Mouse (Mus musculus): Measurements from ENCODE around the gene Ces1e. TPM values are rescaled to one million over a fixed set of nuclear protein-coding genes. Genes with fewer than 3 reads are reported as not detected.

Gene Ces1e
- polyA plus RNA-seq, 1 experiment, result not detected

DNA sequence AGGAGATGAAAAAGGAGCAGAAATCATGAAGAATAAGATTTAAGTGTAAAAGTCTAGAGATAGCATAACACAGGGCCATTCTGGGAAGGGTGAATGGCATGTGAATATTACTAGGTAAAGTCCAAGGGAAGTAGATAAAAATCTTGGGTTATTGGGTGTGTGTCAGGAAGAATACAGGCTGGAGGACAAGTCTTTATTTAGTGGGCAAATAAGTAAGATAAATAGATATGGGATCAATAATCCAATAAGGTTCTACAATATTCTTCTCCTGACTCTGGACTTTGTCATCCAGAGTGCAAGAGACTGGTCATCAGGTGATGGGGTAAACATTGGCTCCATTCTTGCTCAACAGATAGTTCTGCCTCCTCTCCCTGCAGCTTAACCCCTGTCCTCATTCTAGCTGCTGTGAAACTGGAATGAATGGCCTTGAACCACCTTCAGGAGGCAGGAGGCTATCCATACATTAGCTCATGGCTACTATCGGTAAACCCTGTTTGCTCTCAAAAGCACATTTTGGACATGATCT lies 23.0 kb upstream of the Ces1e start:
- no peak overlapping the region for H3K27ac ChIP-seq (ENCODE audit: insufficient read depth, low read length)
- H3K36me3 ChIP-seq (ENCODE audit: control insufficient read depth, insufficient read depth, low read length, poor library complexity, severe bottlenecking), result no peaks in the 10 kb centered on the region
- no peaks in the 10 kb centered on the region for H3K27me3 ChIP-seq (ENCODE audit: control insufficient read depth, insufficient read depth, low read length, poor library complexity, severe bottlenecking)
- TF ChIP-seq CTCF (IDR thresholded peaks at IDR 0.05; ENCODE audit: low read depth, low read length) (no peak), POLR2A (IDR thresholded peaks at IDR 0.05; ENCODE audit: insufficient read depth, low read length) (no peak), EP300 (IDR thresholded peaks at IDR 0.05; ENCODE audit: insufficient read depth, low read depth, low read length) (no peak)
- H3K4me1 ChIP-seq (ENCODE audit: control insufficient read depth, insufficient read depth, low read length), result no peaks in the 10 kb centered on the region
- no peak overlapping the region for H3K9ac ChIP-seq (ENCODE audit: low read depth, poor library complexity, severe bottlenecking)
- H3K4me3 ChIP-seq (ENCODE audit: low read depth, low read length), result no peak overlapping the region
- H3K9me3 ChIP-seq (replicated peaks; ENCODE audit: control insufficient read depth, insufficient read depth, low read length, poor library complexity, severe bottlenecking), result no peaks in the 10 kb centered on the region; the same call in 1 of the 2 replicates

DNA sequence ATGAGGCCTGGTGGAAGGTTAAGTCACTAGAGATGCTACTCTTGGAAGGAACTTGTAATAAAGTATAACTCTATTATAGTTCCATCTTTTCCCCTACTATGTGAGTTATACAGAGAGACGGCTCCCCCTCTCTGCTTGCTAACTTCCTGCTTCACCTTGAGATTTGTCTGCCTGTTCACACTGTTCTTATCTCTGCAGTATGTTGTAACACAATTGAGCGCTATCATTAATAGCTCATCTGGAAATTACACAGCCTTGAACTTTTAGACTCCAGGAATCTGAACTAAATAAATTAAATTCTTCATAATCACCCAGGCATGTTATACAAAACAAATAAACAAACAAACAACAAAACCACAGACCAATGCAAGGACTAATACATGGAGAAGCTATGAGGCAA lies 16.6 kb upstream of the Ces1e start:
- Histone ChIP-seq H3K27ac (ENCODE audit: insufficient read depth, low read length) (no peak overlapping the region), H3K9ac (ENCODE audit: low read depth, poor library complexity, severe bottlenecking) (no peak overlapping the region), H3K27me3 (ENCODE audit: control insufficient read depth, insufficient read depth, low read length, poor library complexity, severe bottlenecking) (no peaks in the 10 kb centered on the region), H3K36me3 (ENCODE audit: control insufficient read depth, insufficient read depth, low read length, poor library complexity, severe bottlenecking) (no peaks in the 10 kb centered on the region), H3K4me3 (ENCODE audit: low read depth, low read length) (no peak overlapping the region), H3K4me1 (ENCODE audit: control insufficient read depth, insufficient read depth, low read length) (no peaks in the 10 kb centered on the region), H3K9me3 (replicated peaks; ENCODE audit: control insufficient read depth, insufficient read depth, low read length, poor library complexity, severe bottlenecking) (no peaks in the 10 kb centered on the region)
- TF ChIP-seq EP300 (IDR thresholded peaks at IDR 0.05; ENCODE audit: insufficient read depth, low read depth, low read length), result no peak
- TF ChIP-seq POLR2A (IDR thresholded peaks at IDR 0.05; ENCODE audit: insufficient read depth, low read length), result no peak

DNA sequence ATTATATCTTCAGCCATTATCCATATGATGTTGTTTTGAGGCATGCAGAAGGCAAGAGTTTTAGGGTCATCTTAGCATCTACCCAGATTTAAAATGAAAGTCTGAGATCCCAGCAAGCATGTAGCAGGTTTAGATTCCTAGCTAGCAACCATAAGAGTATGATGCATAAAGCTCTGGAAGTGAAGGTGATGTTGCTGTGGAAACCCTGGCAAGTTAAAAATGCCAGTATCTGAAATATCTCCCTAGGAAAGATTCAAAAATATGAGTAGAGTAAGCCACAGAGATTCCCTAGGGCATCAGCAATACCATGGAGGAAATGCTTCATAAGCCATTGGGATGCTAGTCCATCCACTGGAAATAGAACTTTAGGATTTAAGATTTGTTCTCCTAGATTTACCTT lies 10.5 kb upstream of the Ces1e start:
- Histone ChIP-seq H3K27me3 (ENCODE audit: control insufficient read depth, insufficient read depth, low read length, poor library complexity, severe bottlenecking) (no peaks in the 10 kb centered on the region; the same call in 1 of the 2 replicates), H3K9ac (ENCODE audit: low read depth, poor library complexity, severe bottlenecking) (no peak overlapping the region), H3K4me1 (ENCODE audit: control insufficient read depth, insufficient read depth, low read length) (no peaks in the 10 kb centered on the region), H3K4me3 (ENCODE audit: low read depth, low read length) (no peak overlapping the region), H3K36me3 (ENCODE audit: control insufficient read depth, insufficient read depth, low read length, poor library complexity, severe bottlenecking) (no peaks in the 10 kb centered on the region), H3K27ac (ENCODE audit: insufficient read depth, low read length) (no peak overlapping the region), H3K9me3 (replicated peaks; ENCODE audit: control insufficient read depth, insufficient read depth, low read length, poor library complexity, severe bottlenecking) (peaks cover 3% of the 10 kb centered on the region; the same call in 1 of the 2 replicates)
- TF ChIP-seq EP300 (IDR thresholded peaks at IDR 0.05; ENCODE audit: insufficient read depth, low read depth, low read length) (no peak), POLR2A (IDR thresholded peaks at IDR 0.05; ENCODE audit: insufficient read depth, low read length) (no peak)

DNA sequence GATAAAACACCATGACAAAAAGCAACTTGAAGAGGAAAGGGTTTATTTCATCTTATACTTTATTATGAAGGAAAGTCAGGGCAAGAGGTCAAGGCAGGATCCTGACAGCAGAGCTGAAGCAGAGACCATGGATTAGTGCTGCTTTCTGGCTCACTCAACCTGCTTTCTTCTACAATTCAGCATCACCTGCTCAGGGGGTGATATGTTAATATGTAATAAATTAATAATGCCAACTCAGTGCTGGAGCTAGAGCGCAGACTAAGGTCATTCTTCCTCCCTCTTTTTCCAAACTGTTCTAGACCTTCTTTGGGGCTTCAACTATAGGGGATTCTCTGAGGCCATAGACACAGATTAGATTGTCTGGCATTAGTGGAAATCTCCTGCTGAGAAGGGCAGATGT lies 6.3 kb upstream of the Ces1e start:
- Histone ChIP-seq H3K4me3 (ENCODE audit: low read depth, low read length) (no peak overlapping the region), H3K9ac (ENCODE audit: low read depth, poor library complexity, severe bottlenecking) (no peak overlapping the region), H3K27ac (ENCODE audit: insufficient read depth, low read length) (no peak overlapping the region), H3K36me3 (ENCODE audit: control insufficient read depth, insufficient read depth, low read length, poor library complexity, severe bottlenecking) (no peaks in the 10 kb centered on the region), H3K9me3 (replicated peaks; ENCODE audit: control insufficient read depth, insufficient read depth, low read length, poor library complexity, severe bottlenecking) (peaks cover 3% of the 10 kb centered on the region; the same call in 1 of the 2 replicates), H3K4me1 (ENCODE audit: control insufficient read depth, insufficient read depth, low read length) (no peaks in the 10 kb centered on the region), H3K27me3 (ENCODE audit: control insufficient read depth, insufficient read depth, low read length, poor library complexity, severe bottlenecking) (no peaks in the 10 kb centered on the region; the same call in 1 of the 2 replicates)
- no peak for TF ChIP-seq POLR2A (IDR thresholded peaks at IDR 0.05; ENCODE audit: insufficient read depth, low read length)
- TF ChIP-seq CTCF (IDR thresholded peaks at IDR 0.05; ENCODE audit: low read depth, low read length), result no peak
- no peak for TF ChIP-seq EP300 (IDR thresholded peaks at IDR 0.05; ENCODE audit: insufficient read depth, low read depth, low read length)

DNA sequence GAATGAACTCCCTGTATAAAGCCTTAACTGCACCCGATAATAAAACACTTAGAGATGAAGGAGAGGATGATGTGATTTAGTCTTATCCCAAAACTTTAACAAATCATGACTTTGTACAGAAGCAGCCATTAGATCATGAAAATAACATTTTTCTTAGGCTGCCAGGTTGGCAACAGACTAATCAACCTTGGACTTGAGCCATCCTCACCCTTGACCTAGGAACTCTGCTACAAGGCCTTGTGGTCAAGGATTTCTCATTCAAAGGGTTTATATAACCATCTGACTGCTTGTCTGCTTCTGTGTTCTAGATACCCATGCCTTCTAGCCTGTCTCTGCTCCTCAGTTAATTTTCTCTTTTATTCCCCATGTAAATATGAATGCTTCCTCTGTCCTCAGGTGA lies 5.3 kb upstream of the Ces1e start:
- Histone ChIP-seq H3K36me3 (ENCODE audit: control insufficient read depth, insufficient read depth, low read length, poor library complexity, severe bottlenecking) (no peaks in the 10 kb centered on the region), H3K4me3 (ENCODE audit: low read depth, low read length) (no peak overlapping the region), H3K9ac (ENCODE audit: low read depth, poor library complexity, severe bottlenecking) (no peak overlapping the region), H3K9me3 (replicated peaks; ENCODE audit: control insufficient read depth, insufficient read depth, low read length, poor library complexity, severe bottlenecking) (no peaks in the 10 kb centered on the region; the same call in 1 of the 2 replicates), H3K4me1 (ENCODE audit: control insufficient read depth, insufficient read depth, low read length) (no peaks in the 10 kb centered on the region), H3K27ac (ENCODE audit: insufficient read depth, low read length) (no peak overlapping the region), H3K27me3 (ENCODE audit: control insufficient read depth, insufficient read depth, low read length, poor library complexity, severe bottlenecking) (no peaks in the 10 kb centered on the region; the same call in 1 of the 2 replicates)
- TF ChIP-seq EP300 (IDR thresholded peaks at IDR 0.05; ENCODE audit: insufficient read depth, low read depth, low read length) (no peak), CTCF (IDR thresholded peaks at IDR 0.05; ENCODE audit: low read depth, low read length) (no peak), POLR2A (IDR thresholded peaks at IDR 0.05; ENCODE audit: insufficient read depth, low read length) (no peak)

DNA sequence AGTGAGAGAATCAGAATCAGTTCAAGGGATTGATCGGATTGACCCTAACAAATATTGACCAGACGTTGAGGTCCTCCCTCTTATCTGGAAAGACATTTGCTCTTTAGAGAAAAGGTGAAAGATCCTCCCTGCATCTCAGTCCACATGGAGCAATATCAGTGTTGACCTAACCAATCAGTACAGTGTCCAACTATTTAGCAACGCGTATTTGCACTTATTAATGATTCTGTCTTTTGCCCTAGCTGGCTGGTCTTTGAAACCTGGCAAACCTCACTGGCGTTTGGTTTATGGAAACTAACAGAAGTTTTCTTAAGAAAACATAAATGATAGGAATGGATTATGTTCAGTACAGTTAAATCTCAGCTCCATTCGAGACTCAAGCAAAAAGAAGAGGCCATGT lies 4.6 kb upstream of the Ces1e start:
- no peaks in the 10 kb centered on the region; the same call in 1 of the 2 replicates for H3K9me3 ChIP-seq (replicated peaks; ENCODE audit: control insufficient read depth, insufficient read depth, low read length, poor library complexity, severe bottlenecking)
- no peaks in the 10 kb centered on the region; the same call in 1 of the 2 replicates for H3K27me3 ChIP-seq (ENCODE audit: control insufficient read depth, insufficient read depth, low read length, poor library complexity, severe bottlenecking)
- no peak overlapping the region for H3K9ac ChIP-seq (ENCODE audit: low read depth, poor library complexity, severe bottlenecking)
- H3K4me1 ChIP-seq (ENCODE audit: control insufficient read depth, insufficient read depth, low read length), result no peaks in the 10 kb centered on the region
- no peak overlapping the region for H3K4me3 ChIP-seq (ENCODE audit: low read depth, low read length)
- no peak overlapping the region for H3K27ac ChIP-seq (ENCODE audit: insufficient read depth, low read length)
- H3K36me3 ChIP-seq (ENCODE audit: control insufficient read depth, insufficient read depth, low read length, poor library complexity, severe bottlenecking), result no peaks in the 10 kb centered on the region
- no peak for TF ChIP-seq CTCF (IDR thresholded peaks at IDR 0.05; ENCODE audit: low read depth, low read length)
- no peak for TF ChIP-seq POLR2A (IDR thresholded peaks at IDR 0.05; ENCODE audit: insufficient read depth, low read length)
- TF ChIP-seq EP300 (IDR thresholded peaks at IDR 0.05; ENCODE audit: insufficient read depth, low read depth, low read length), result no peak
